Mouse (Mus musculus): ENCODE measurements around the gene Galp. TPM values are rescaled to one million over a fixed set of nuclear protein-coding genes. Genes with fewer than 3 reads are reported as not detected.

Galp gene
- not detected for polyA plus RNA-seq (2015; fragmentation: Illumina TruSeq; extraction: RNeasy Lipid Tissue Mini Kit (QIAGEN cat#74804); ENCODE audit: low read depth, low replicate concordance)

DNA sequence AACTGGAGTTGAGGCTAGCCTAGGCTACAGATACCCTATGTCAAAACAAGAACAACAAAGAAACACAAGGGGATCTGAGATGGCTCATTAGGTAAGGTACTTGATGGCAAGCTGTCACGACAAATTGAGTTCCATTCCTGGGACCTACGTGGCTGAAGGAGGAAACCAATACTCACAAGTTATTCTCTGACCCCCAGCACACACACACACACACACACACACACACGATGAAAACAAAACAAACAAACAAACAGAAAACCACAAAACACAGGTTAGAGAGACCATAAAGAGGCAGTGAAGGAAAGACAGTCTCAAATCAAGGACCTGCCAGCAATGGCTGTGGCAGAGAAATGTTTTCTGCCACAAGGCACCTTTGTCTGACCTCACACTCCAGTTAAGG is at the start of gene Galp:
Galp (plus strand) TSS at position 301 of the 400 bp plus-strand sequence.

DNA sequence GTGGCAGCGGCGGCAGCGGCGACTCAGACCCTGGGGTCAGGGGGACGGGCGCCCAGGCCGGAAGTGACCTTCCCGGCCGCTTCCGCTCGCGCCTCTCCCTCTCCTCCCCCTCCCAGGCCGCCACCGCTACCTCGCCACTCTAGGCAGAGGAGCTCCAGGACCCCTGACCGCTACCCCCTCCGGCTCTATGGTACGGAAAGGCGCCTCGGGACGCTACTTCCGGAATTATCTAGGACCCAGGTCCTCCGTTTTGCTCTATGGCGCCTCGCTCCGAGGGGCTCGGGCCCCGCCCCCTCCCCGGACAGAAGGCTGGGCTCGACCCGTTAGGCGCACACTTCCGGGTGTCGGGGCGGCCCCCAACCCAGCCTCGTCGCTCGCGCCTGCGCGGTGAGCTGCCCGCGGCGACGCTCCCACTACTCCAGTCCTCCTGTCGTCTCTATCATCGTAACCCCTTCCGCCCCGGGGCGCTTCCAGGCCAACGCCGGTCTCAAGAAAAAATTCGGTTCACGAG is 40.9 kb upstream of the Galp start, which contains the start of gene Zfp787:
Zfp787 (minus strand) TSS at position 97 of the 511 bp plus-strand sequence.

DNA sequence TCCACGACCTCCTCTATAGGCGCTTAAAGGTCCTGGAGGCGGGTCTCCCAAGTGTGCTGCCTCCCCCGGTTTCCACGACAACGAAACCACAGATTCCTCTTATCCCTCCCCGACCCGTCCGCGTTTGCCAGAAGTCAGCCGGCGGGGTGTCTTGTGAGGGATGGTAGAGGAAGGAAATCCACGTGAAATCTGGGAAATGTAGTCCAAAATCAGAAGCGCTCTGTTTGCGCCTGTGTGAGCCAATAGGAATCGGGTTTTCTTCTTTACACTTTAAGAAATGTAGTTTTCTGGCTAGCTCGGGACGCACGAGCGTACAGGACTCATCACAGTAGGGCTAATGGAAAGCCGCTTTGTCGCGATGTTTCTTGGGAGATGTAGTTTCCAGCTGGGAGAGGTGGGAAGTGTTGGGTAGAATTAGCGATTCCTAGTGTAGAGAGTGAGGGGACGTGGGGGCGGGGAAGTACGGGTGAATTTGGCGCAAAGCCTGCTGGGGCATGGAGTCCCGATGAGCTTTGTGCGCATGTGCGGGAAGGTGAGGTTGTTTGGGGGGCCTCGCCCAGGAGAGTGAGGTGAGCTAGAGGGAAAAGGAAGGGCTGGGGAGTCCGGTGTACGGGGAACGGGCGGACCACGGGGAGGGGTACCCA is 24.8 kb upstream of the Galp start, which contains the start of gene Zfp444:
Zfp444 (plus strand) TSS at position 221 of the 644 bp plus-strand sequence.

DNA sequence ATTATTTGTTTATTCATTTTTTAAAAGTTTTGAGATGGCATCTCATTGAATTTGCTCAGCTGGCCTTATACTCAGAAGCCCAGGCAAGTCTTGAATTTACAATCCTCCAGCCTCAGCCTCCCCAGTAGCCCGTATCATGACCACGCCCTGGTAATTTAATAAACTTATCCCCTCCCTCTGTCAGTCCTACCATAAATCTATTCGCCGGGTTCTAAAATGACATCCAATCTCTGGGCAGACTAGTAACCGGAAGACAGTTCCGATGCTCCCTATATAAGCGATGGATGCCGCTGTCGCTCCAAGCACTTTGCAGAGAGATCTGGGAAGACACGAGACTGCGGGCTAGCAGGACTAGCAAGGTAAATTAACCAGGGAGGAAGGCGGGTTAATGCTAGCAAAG is 25.1 kb downstream of the Galp start, which contains the start of gene Zscan5b:
Zscan5b (plus strand) TSS at position 301 of the 400 bp plus-strand sequence.

DNA sequence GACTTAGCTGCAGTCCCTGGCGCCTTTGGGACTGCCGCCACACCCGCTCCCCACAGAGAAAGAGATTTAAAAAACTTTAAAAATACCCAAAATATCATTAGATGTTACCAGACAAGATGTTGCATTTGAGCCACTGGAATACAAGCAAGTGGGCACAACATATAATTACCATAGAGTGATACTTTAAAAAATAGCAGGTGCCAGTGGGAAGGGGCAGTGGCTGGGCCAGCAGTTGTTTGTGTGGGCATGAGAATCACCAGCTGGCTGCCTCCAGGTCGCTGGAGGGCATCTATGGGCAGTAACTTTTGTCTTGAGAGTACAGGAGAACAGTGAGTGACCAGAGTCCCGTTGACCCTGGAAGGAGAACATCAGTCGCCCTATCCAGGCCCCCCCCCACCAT is 55.5 kb downstream of the Galp start, which contains the start of gene Epp13:
Epp13 (plus strand) TSS at position 301 of the 400 bp plus-strand sequence.

Other genes with a start within 250 kb of the Galp start
- gene Vmn1r65, start 186.1 kb upstream of the Galp start, polyA plus RNA-seq (2015; fragmentation: Illumina TruSeq; extraction: RNeasy Lipid Tissue Mini Kit (QIAGEN cat#74804); ENCODE audit: low read depth, low replicate concordance) = not detected
- not detected for gene Nlrp4c, start 151.9 kb upstream of the Galp start, polyA plus RNA-seq (2015; fragmentation: Illumina TruSeq; extraction: RNeasy Lipid Tissue Mini Kit (QIAGEN cat#74804); ENCODE audit: low read depth, low replicate concordance)
- 26.4 TPM for gene Zfp787, start 41.1 kb upstream of the Galp start, polyA plus RNA-seq (2015; fragmentation: Illumina TruSeq; extraction: RNeasy Lipid Tissue Mini Kit (QIAGEN cat#74804); ENCODE audit: low read depth, low replicate concordance)
- gene Zfp444, start 24.9 kb upstream of the Galp start, polyA plus RNA-seq (2015; fragmentation: Illumina TruSeq; extraction: RNeasy Lipid Tissue Mini Kit (QIAGEN cat#74804); ENCODE audit: low read depth, low replicate concordance) = 38.9 TPM
- gene Zscan5b, start 25.2 kb downstream of the Galp start, polyA plus RNA-seq (2015; fragmentation: Illumina TruSeq; extraction: RNeasy Lipid Tissue Mini Kit (QIAGEN cat#74804); ENCODE audit: low read depth, low replicate concordance) = not detected
- gene Epp13, start 55.6 kb downstream of the Galp start, polyA plus RNA-seq (2015; fragmentation: Illumina TruSeq; extraction: RNeasy Lipid Tissue Mini Kit (QIAGEN cat#74804); ENCODE audit: low read depth, low replicate concordance) = not detected
- gene Zfp667, start 89.5 kb downstream of the Galp start, polyA plus RNA-seq (2015; fragmentation: Illumina TruSeq; extraction: RNeasy Lipid Tissue Mini Kit (QIAGEN cat#74804); ENCODE audit: low read depth, low replicate concordance) = 10.2 TPM
- gene Zfp583, start 134.2 kb downstream of the Galp start, polyA plus RNA-seq (2015; fragmentation: Illumina TruSeq; extraction: RNeasy Lipid Tissue Mini Kit (QIAGEN cat#74804); ENCODE audit: low read depth, low replicate concordance) = 6.4 TPM
- 5.1 TPM for gene Gm3854, start 146.7 kb downstream of the Galp start, polyA plus RNA-seq (2015; fragmentation: Illumina TruSeq; extraction: RNeasy Lipid Tissue Mini Kit (QIAGEN cat#74804); ENCODE audit: low read depth, low replicate concordance)
- gene Zfp78, start 166.2 kb downstream of the Galp start, polyA plus RNA-seq (2015; fragmentation: Illumina TruSeq; extraction: RNeasy Lipid Tissue Mini Kit (QIAGEN cat#74804); ENCODE audit: low read depth, low replicate concordance) = 4.1 TPM
- gene Zfp28, start 186.2 kb downstream of the Galp start, polyA plus RNA-seq (2015; fragmentation: Illumina TruSeq; extraction: RNeasy Lipid Tissue Mini Kit (QIAGEN cat#74804); ENCODE audit: low read depth, low replicate concordance) = 5.9 TPM
- 18.7 TPM for gene Smim17, start 201.6 kb downstream of the Galp start, polyA plus RNA-seq (2015; fragmentation: Illumina TruSeq; extraction: RNeasy Lipid Tissue Mini Kit (QIAGEN cat#74804); ENCODE audit: low read depth, low replicate concordance)
- gene Gm20715, start 213.2 kb downstream of the Galp start, polyA plus RNA-seq (2015; fragmentation: Illumina TruSeq; extraction: RNeasy Lipid Tissue Mini Kit (QIAGEN cat#74804); ENCODE audit: low read depth, low replicate concordance) = 0.13 TPM
- 1.2 TPM for gene Olfr1344, start 241.6 kb downstream of the Galp start, polyA plus RNA-seq (2015; fragmentation: Illumina TruSeq; extraction: RNeasy Lipid Tissue Mini Kit (QIAGEN cat#74804); ENCODE audit: low read depth, low replicate concordance)